Mouse (Mus musculus) limb, embryonic 13.5 days (tissue): ENCODE data around the gene Lce6a. TPM values are rescaled to one million over a fixed set of nuclear protein-coding genes. Genes with fewer than 3 reads are reported as not detected.

Experiments used
- ATAC-seq: fragments of 200-750 bp; cut with Nextera tagmentation; 2 replicates; pipeline ENCODE4 v1.8.0; 2017; ENCODE audit warnings: low read depth, moderate number of reproducible peaks, moderate TSS enrichment; ENCODE audit not compliant: low FRiP score
- H3K27ac ChIP-seq: fragments of 300-500 bp; sonication (generic); 2 replicates; pipeline ENCODE4 v1.5.1; 2015; ENCODE audit warnings: inconsistent platforms, mild to moderate bottlenecking, moderate library complexity
- H3K27me3 ChIP-seq: fragments of 300-500 bp; sonication (generic); 2 replicates; pipeline ENCODE4 v1.6.1; 2015; ENCODE audit warnings: mild to moderate bottlenecking, inconsistent platforms
- H3K36me3 ChIP-seq: fragments of 300-500 bp; sonication (generic); 2 replicates; pipeline ENCODE4 v1.6.1; 2015; ENCODE audit warnings: inconsistent platforms, mild to moderate bottlenecking, moderate library complexity
- H3K4me1 ChIP-seq: fragments of 300-500 bp; sonication (generic); 2 replicates; pipeline ENCODE4 v1.6.1; 2015; ENCODE audit warnings: inconsistent platforms
- H3K4me2 ChIP-seq: fragments of 300-500 bp; sonication (generic); replicated peaks from 2 replicates; pipeline ENCODE4 v1.6.1; 2015; ENCODE audit warnings: inconsistent platforms, mild to moderate bottlenecking, moderate library complexity
- H3K4me3 ChIP-seq: fragments of 300-500 bp; sonication (generic); 2 replicates; pipeline ENCODE4 v1.5.1; 2015; ENCODE audit warnings: moderate library complexity, mild to moderate bottlenecking, inconsistent platforms
- H3K9ac ChIP-seq: fragments of 300-500 bp; sonication (generic); 2 replicates; pipeline ENCODE4 v1.6.1; 2015; ENCODE audit warnings: mild to moderate bottlenecking, inconsistent platforms
- H3K9me3 ChIP-seq: fragments of 300-500 bp; sonication (generic); 2 replicates; pipeline ENCODE4 v1.6.1; 2016; ENCODE audit warnings: inconsistent platforms
- WGBS: fragments of 180-500 bp; shearing (Covaris S2); methylation state at CpG from one replicate; pipeline ENCODE4 v1.1.7; 2015; 5-methylcytosine and 5-hydroxymethylcytosine counted together
- polyA plus RNA-seq: library from polyadenylated mRNA; unstranded; fragments of >200 nt; fragmentation: Nextera tagmentation; extraction: Ambion mirVana; gene quantifications from 2 replicates; pipeline ENCODE4 v1.2.1, GENCODE M21; 2015

Lce6a gene
- polyA plus RNA-seq, 1 experiment from 2014 or later: not detected

DNA sequence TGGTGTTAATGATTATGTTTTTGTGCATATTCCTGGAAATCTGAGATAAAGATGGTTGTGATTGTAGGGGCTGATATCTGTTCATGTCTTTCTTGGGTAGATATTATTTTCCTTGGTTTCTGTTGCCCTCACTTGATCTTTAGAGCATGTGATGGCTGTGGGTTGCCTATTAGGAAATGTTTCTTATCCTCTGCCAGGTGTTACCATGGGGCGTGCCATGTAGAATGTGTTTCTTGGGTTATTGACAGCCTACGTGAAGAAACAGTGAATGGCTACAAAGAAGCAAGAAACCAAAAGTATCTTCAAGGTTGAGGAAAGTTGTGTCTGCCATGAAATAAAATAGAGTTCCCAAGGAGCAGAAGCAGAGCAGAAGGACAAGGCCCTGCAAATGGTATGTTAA lies 23.0 kb downstream of the Lce6a start:
- Histone ChIP-seq H3K27ac (no peak overlapping the region), H3K4me2 (no peak overlapping the region), H3K4me3 (no peak overlapping the region), H3K4me1 (no peaks in the 10 kb centered on the region), H3K36me3 (no peaks in the 10 kb centered on the region), H3K9me3 (peaks cover 4% of the 10 kb centered on the region; the same call in 1 of the 2 replicates), H3K9ac (no peak overlapping the region), H3K27me3 (no peaks in the 10 kb centered on the region)
- ATAC-seq: no peak
- WGBS: 88% methylated on average over 2 of the region's 2 CpGs

- H3K9ac ChIP-seq: no peak within 1 kb of the TSS
- no peak within 1 kb of the TSS for H3K4me2 ChIP-seq
- H3K4me1 ChIP-seq: no peaks in the 10 kb centered on the region
- no peaks in the 10 kb centered on the region for H3K27me3 ChIP-seq
- H3K27ac ChIP-seq: no peak within 1 kb of the TSS
- H3K36me3 ChIP-seq: no peaks in the 10 kb centered on the region
- WGBS: 65% methylated on average over 1 of the region's 1 CpGs
- H3K4me3 ChIP-seq: no peak within 1 kb of the TSS
- no peaks in the 10 kb centered on the region for H3K9me3 ChIP-seq
- ATAC-seq: no peak
These were observed 32.6 kb downstream of the Lce6a start, which contains the start of gene Smcp for GRCm38 (mm10) chr3:92588858-92589257. Gene Smcp (minus strand): TSS chr3:92588997.

- Histone ChIP-seq H3K36me3 (no peaks in the 10 kb centered on the region), H3K27me3 (no peaks in the 10 kb centered on the region), H3K9me3 (no peaks in the 10 kb centered on the region), H3K4me1 (no peaks in the 10 kb centered on the region), H3K4me2 (no peak overlapping the region), H3K9ac (no peak overlapping the region), H3K4me3 (no peak overlapping the region), H3K27ac (no peak overlapping the region)
- WGBS: 78% methylated on average over 3 of the region's 3 CpGs
- no peak for ATAC-seq
These were observed 34.3 kb downstream of the Lce6a start for GRCm38 (mm10) chr3:92587190-92587589.

DNA sequence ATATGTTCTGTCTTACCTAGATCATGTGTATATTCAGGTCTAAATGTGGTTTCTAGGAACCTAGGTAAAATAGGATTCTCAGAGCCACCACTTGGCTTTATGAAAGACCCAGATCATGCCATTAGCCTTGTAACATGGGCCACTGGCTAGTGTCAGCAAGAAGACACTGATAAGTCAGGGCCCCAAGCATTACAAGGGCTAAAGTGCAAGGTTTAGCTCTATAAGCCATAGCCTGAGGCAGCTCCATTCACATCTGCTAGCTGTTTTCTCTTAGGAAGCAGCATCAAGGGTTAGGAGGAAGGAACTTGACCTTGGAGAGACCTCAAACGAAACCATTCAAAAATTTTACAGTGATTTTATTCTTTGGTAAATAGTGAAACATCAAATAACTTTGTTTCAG lies 36.4 kb downstream of the Lce6a start:
- no peaks in the 10 kb centered on the region for H3K36me3 ChIP-seq
- H3K4me1 ChIP-seq: no peaks in the 10 kb centered on the region
- H3K27me3 ChIP-seq: no peaks in the 10 kb centered on the region
- no peak overlapping the region for H3K27ac ChIP-seq
- no peak overlapping the region for H3K9ac ChIP-seq
- 60% methylated on average over 1 of the region's 1 CpGs for WGBS
- H3K4me3 ChIP-seq: no peak overlapping the region
- H3K4me2 ChIP-seq: no peak overlapping the region
- H3K9me3 ChIP-seq: no peaks in the 10 kb centered on the region
- ATAC-seq: no peak

DNA sequence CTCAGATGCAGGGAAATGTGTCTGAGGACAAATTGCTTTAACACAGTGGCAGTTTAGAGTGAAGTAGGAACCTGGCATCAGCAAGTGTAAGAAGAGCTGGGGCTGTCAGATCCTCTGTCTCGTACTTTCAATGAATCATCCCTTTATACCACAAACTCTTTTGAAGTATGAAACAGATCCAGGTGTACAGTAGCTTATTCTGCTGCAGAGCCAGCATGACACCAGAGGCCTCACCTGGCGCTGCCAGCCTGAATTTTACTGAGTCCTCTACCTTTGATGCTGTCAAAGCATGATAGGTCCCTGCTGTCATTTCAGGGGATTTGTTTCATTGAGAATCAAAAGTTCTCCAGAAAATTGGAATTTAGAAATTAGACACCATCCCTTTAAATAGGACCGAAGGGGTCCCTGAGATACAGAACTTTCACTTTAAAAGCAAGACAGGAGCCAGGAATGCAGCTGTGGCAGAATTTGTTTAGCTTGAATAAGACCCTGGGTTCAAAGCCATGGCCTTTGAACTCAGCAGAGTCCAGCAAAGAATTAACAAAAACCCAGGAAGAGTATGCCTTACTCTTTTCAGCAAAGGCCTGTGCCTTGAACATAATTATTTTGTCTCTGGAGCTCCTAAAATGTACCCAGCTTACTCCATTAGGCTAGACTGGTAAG lies 38.2 kb downstream of the Lce6a start:
- Histone ChIP-seq H3K4me1 (no peaks in the 10 kb centered on the region), H3K4me3 (no peak overlapping the region), H3K4me2 (no peak overlapping the region), H3K27ac (no peak overlapping the region), H3K9ac (no peak overlapping the region), H3K36me3 (no peaks in the 10 kb centered on the region), H3K9me3 (no peaks in the 10 kb centered on the region), H3K27me3 (no peaks in the 10 kb centered on the region)
- 68% methylated on average over 3 of the region's 3 CpGs for WGBS
- no peak for ATAC-seq

- Histone ChIP-seq H3K9me3 (no peaks in the 10 kb centered on the region), H3K27ac (no peak overlapping the region), H3K9ac (no peak overlapping the region), H3K27me3 (no peaks in the 10 kb centered on the region), H3K4me3 (no peak overlapping the region), H3K36me3 (no peaks in the 10 kb centered on the region), H3K4me2 (no peak overlapping the region), H3K4me1 (no peaks in the 10 kb centered on the region)
- 66% methylated on average over 1 of the region's 1 CpGs for WGBS
- ATAC-seq: no peak
These were observed 42.0 kb downstream of the Lce6a start for GRCm38 (mm10) chr3:92579508-92579907.

DNA sequence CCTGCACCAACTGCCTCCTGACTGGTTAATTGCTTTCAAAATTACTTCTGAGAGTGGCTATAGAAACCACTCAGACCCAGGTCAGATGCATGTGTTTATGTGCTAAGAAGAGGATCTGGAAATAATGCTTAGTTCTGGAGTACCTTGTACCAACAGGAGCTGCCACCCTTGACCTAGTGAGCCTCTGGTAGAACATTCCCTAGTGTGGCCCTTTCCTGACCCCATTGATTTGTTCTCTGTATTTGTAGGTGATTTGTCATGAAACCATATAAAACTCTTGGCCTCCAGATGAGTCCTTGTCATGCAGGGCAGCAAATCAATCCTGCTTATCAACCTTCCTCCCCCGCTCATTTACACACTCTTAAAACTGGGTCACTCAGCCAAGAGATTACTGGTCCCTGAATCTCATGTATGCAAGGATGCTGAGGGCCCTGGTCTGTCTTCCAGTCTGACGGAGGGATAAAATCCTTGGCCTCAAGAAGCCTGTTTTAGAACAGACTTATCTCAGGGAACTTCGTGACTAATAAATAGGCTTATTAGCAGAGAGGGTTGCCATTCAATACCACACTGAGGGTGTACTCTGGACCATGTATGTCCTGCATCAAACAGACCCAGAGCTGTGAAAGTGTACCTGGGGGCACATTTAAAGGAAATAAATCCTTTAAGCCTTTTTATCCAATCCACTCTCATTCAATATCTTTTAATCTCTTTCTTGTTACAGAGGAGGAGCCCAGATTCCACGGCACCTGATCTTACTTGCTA lies 42.6 kb downstream of the Lce6a start:
- Histone ChIP-seq H3K27ac (no peak overlapping the region), H3K36me3 (no peaks in the 10 kb centered on the region), H3K4me3 (no peak overlapping the region), H3K4me2 (no peak overlapping the region), H3K4me1 (no peaks in the 10 kb centered on the region), H3K27me3 (no peaks in the 10 kb centered on the region), H3K9ac (no peak overlapping the region), H3K9me3 (no peaks in the 10 kb centered on the region)
- no peak for ATAC-seq
- WGBS: 73% methylated on average over 4 of the region's 4 CpGs

- no peak within 1 kb of the TSS for H3K4me2 ChIP-seq
- 62% methylated on average over 1 of the region's 1 CpGs for WGBS
These were observed 47.9 kb downstream of the Lce6a start, which contains the start of gene Ivl for GRCm38 (mm10) chr3:92573449-92574041. Gene Ivl (minus strand): TSS chr3:92573735.

GRCm38 (mm10) chr3:92572514-92573155 lies 48.8 kb downstream of the Lce6a start:
- Histone ChIP-seq H3K4me1 (no peaks in the 10 kb centered on the region), H3K4me2 (no peak overlapping the region), H3K9ac (no peak overlapping the region), H3K27ac (no peak overlapping the region), H3K4me3 (no peak overlapping the region), H3K36me3 (no peaks in the 10 kb centered on the region), H3K27me3 (no peaks in the 10 kb centered on the region), H3K9me3 (no peaks in the 10 kb centered on the region)
- no peak for ATAC-seq
- 47% methylated on average over 2 of the region's 2 CpGs for WGBS

More at GRCm38 (mm10) chr3:92573449-92574041, 47.9 kb downstream of the Lce6a start, which contains the start of gene Ivl:
- no peak for ATAC-seq
- Histone ChIP-seq H3K27ac (no peak within 1 kb of the TSS), H3K4me3 (no peak within 1 kb of the TSS), H3K9ac (no peak within 1 kb of the TSS), H3K4me1 (no peaks in the 10 kb centered on the region), H3K9me3 (no peaks in the 10 kb centered on the region), H3K27me3 (no peaks in the 10 kb centered on the region), H3K36me3 (no peaks in the 10 kb centered on the region)

Other genes with a start within 250 kb of the Lce6a start
- not detected in 2 replicates for gene Sprr2h, start 236.0 kb downstream of the Lce6a start, polyA plus RNA-seq
- not detected in 2 replicates for gene Sprr2i, start 213.7 kb downstream of the Lce6a start, polyA plus RNA-seq
- gene Sprr2j-ps, start 203.6 kb downstream of the Lce6a start, polyA plus RNA-seq: not detected in 2 replicates
- 8.9 and 9.6 TPM in 2 replicates for gene Gm9774, start 192.2 kb downstream of the Lce6a start, polyA plus RNA-seq
- not detected in 2 replicates for gene Sprr2k, start 189.1 kb downstream of the Lce6a start, polyA plus RNA-seq
- 0.24 TPM in 1 of 2 replicates, not detected in the other for gene Sprr1b, start 182.9 kb downstream of the Lce6a start, polyA plus RNA-seq
- not detected in 2 replicates for gene Sprr3, start 162.9 kb downstream of the Lce6a start, polyA plus RNA-seq
- 0.49 and 0.67 TPM in 2 replicates for gene Sprr1a, start 135.8 kb downstream of the Lce6a start, polyA plus RNA-seq
- gene Sprr4, start 121.2 kb downstream of the Lce6a start, polyA plus RNA-seq: not detected in 2 replicates
- gene 2310046K23Rik, start 87.1 kb downstream of the Lce6a start, polyA plus RNA-seq: not detected in 2 replicates
- gene Ivl, start 47.9 kb downstream of the Lce6a start, polyA plus RNA-seq: not detected in 2 replicates
- not detected in 2 replicates for gene Smcp, start 32.7 kb downstream of the Lce6a start, polyA plus RNA-seq
- gene 2210017I01Rik, start 14.2 kb downstream of the Lce6a start, polyA plus RNA-seq: not detected in 2 replicates
- gene Lce1a1, start 26.6 kb upstream of the Lce6a start, polyA plus RNA-seq: not detected in 2 replicates
- not detected in 2 replicates for gene Lce1b, start 35.3 kb upstream of the Lce6a start, polyA plus RNA-seq
- not detected in 2 replicates for gene Lce1a2, start 48.7 kb upstream of the Lce6a start, polyA plus RNA-seq
- not detected in 2 replicates for gene Lce1c, start 57.6 kb upstream of the Lce6a start, polyA plus RNA-seq
- gene Lce1d, start 65.5 kb upstream of the Lce6a start, polyA plus RNA-seq: not detected in 2 replicates
- gene Lce1e, start 87.4 kb upstream of the Lce6a start, polyA plus RNA-seq: not detected in 2 replicates
- not detected in 2 replicates for gene Lce1f, start 98.7 kb upstream of the Lce6a start, polyA plus RNA-seq
- gene Gm38119, start 117.4 kb upstream of the Lce6a start, polyA plus RNA-seq: not detected in 2 replicates
- gene Lce1g, start 130.7 kb upstream of the Lce6a start, polyA plus RNA-seq: not detected in 2 replicates
- not detected in 2 replicates for gene Lce1h, start 143.4 kb upstream of the Lce6a start, polyA plus RNA-seq
- gene Lce1i, start 157.2 kb upstream of the Lce6a start, polyA plus RNA-seq: not detected in 2 replicates
- gene Lce1j, start 168.9 kb upstream of the Lce6a start, polyA plus RNA-seq: not detected in 2 replicates
- not detected in 2 replicates for gene Lce1k, start 186.2 kb upstream of the Lce6a start, polyA plus RNA-seq
- gene Kprp, start 205.6 kb upstream of the Lce6a start, polyA plus RNA-seq: not detected in 2 replicates
- not detected in 2 replicates for gene Lce1l, start 229.6 kb upstream of the Lce6a start, polyA plus RNA-seq
- 0.13 TPM in 1 of 2 replicates, not detected in the other for gene 2310050C09Rik, start 248.6 kb upstream of the Lce6a start, polyA plus RNA-seq